Mouse (Mus musculus): Measurements from ENCODE around the gene Tubgcp6. TPM values are rescaled to one million over a fixed set of nuclear protein-coding genes. Genes with fewer than 3 reads are reported as not detected.

Tubgcp6 gene
- total RNA-seq, 2 experiments from 2014 or later, result 34.7 to 35.3 TPM

GRCm38 (mm10) chr15:89125351-89125750 lies 2.4 kb upstream of the Tubgcp6 start:
- DNase-seq (ENCODE audit: extremely low spot score in 1 of 2, low spot score in 2 of 2), result peak in 1 of 2 experiments; percentile 7
- intact Hi-C loops (cut with DNase I), result no loop called here
- TF ChIP-seq CTCF (IDR thresholded peaks at IDR 0.05), result no peak
- Histone ChIP-seq H3K4me3 (no peak overlapping the region), H3K27ac (no peak overlapping the region)

GRCm38 (mm10) chr15:89124312-89124711 lies 1.4 kb upstream of the Tubgcp6 start:
- no peak for DNase-seq (ENCODE audit: extremely low spot score in 1 of 2, low spot score in 2 of 2)
- TF ChIP-seq CTCF (IDR thresholded peaks at IDR 0.05), result no peak
- Histone ChIP-seq H3K27ac (no peak overlapping the region; the same call in 1 of the 2 replicates), H3K4me3 (no peak overlapping the region)
- intact Hi-C loops (cut with DNase I), result no loop called here

- intact Hi-C loops (cut with DNase I), result loop anchor here (2.0 kb wide), 1 partner anchor 73 kb away; the partner anchor contains the start of gene Dennd6b
- TF ChIP-seq CTCF (IDR thresholded peaks at IDR 0.05), result peak; percentile 59
- Histone ChIP-seq H3K4me3 (peak overlapping the region; percentile 94), H3K27ac (peak overlapping the region; percentile 93)
- peak; percentile 63 to 64 for DNase-seq (ENCODE audit: extremely low spot score in 1 of 2, low spot score in 2 of 2)
These were observed 683 bp upstream of the Tubgcp6 start for GRCm38 (mm10) chr15:89123595-89123994.

GRCm38 (mm10) chr15:89118007-89118406 lies 4.9 kb downstream of the Tubgcp6 start:
- intact Hi-C loops (cut with DNase I), result no loop called here
- peak; percentile 29 for TF ChIP-seq CTCF (IDR thresholded peaks at IDR 0.05)
- no peak overlapping the region for H3K4me3 ChIP-seq
- no peak overlapping the region for H3K27ac ChIP-seq
- DNase-seq (ENCODE audit: extremely low spot score in 1 of 2, low spot score in 2 of 2), result no peak

GRCm38 (mm10) chr15:89110147-89110546 lies 12.8 kb downstream of the Tubgcp6 start:
- no peak; the same call in 1 of the 2 replicates for TF ChIP-seq CTCF (IDR thresholded peaks at IDR 0.05)
- H3K4me3 ChIP-seq, result no peak overlapping the region
- intact Hi-C loops (cut with DNase I), result no loop called here
- no peak for DNase-seq (ENCODE audit: extremely low spot score in 1 of 2, low spot score in 2 of 2)
- no peak overlapping the region for H3K27ac ChIP-seq

GRCm38 (mm10) chr15:89106976-89107375 lies 15.9 kb downstream of the Tubgcp6 start:
- no peak for TF ChIP-seq CTCF (IDR thresholded peaks at IDR 0.05)
- DNase-seq (ENCODE audit: extremely low spot score in 1 of 2, low spot score in 2 of 2), result no peak
- Histone ChIP-seq H3K27ac (peak overlapping the region; percentile 34; the same call in 1 of the 2 replicates), H3K4me3 (no peak overlapping the region)
- intact Hi-C loops (cut with DNase I), result loop anchor here (5.0 kb wide), 1 partner anchor 175 kb away; no protein-coding TSS in a partner anchor

- H3K27ac ChIP-seq, result peak overlapping the region; percentile 50; the same call in 1 of the 2 replicates
- TF ChIP-seq CTCF (IDR thresholded peaks at IDR 0.05), result peak; percentile 16; the same call in 1 of the 2 replicates
- no peak overlapping the region for H3K4me3 ChIP-seq
- intact Hi-C loops (cut with DNase I), result loop anchor here (5.0 kb wide), 1 partner anchor 174 kb away; no protein-coding TSS in a partner anchor
- peak in 1 of 2 experiments; percentile 57 for DNase-seq (ENCODE audit: extremely low spot score in 1 of 2, low spot score in 2 of 2)
These were observed 16.8 kb downstream of the Tubgcp6 start for GRCm38 (mm10) chr15:89106073-89106472.

GRCm38 (mm10) chr15:89104425-89104824 lies 18.5 kb downstream of the Tubgcp6 start:
- no peak for TF ChIP-seq CTCF (IDR thresholded peaks at IDR 0.05)
- H3K4me3 ChIP-seq, result no peak overlapping the region
- DNase-seq (ENCODE audit: extremely low spot score in 1 of 2, low spot score in 2 of 2), result peak in 1 of 2 experiments; percentile 59
- peak overlapping the region; percentile 71 for H3K27ac ChIP-seq
- intact Hi-C loops (cut with DNase I), result no loop called here

GRCm38 (mm10) chr15:89103921-89104320 lies 19.0 kb downstream of the Tubgcp6 start:
- no peak; the same call in 1 of the 2 replicates for TF ChIP-seq CTCF (IDR thresholded peaks at IDR 0.05)
- no peak for DNase-seq (ENCODE audit: extremely low spot score in 1 of 2, low spot score in 2 of 2)
- intact Hi-C loops (cut with DNase I), result no loop called here
- peak overlapping the region; percentile 71 for H3K27ac ChIP-seq
- no peak overlapping the region for H3K4me3 ChIP-seq

GRCm38 (mm10) chr15:89102646-89103045 lies 20.3 kb downstream of the Tubgcp6 start:
- no peak for DNase-seq (ENCODE audit: extremely low spot score in 1 of 2, low spot score in 2 of 2)
- no peak overlapping the region for H3K4me3 ChIP-seq
- TF ChIP-seq CTCF (IDR thresholded peaks at IDR 0.05), result no peak
- H3K27ac ChIP-seq, result no peak overlapping the region
- intact Hi-C loops (cut with DNase I), result no loop called here

- no peak for TF ChIP-seq CTCF (IDR thresholded peaks at IDR 0.05)
- Histone ChIP-seq H3K27ac (no peak overlapping the region), H3K4me3 (no peak overlapping the region)
- intact Hi-C loops (cut with DNase I), result no loop called here
- DNase-seq (ENCODE audit: extremely low spot score in 1 of 2, low spot score in 2 of 2), result no peak
These were observed 22.1 kb downstream of the Tubgcp6 start for GRCm38 (mm10) chr15:89100823-89101222.

- H3K27ac ChIP-seq, result no peak overlapping the region
- intact Hi-C loops (cut with DNase I), result no loop called here
- no peak for TF ChIP-seq CTCF (IDR thresholded peaks at IDR 0.05)
- no peak for DNase-seq (ENCODE audit: extremely low spot score in 1 of 2, low spot score in 2 of 2)
- no peak overlapping the region for H3K4me3 ChIP-seq
These were observed 24.3 kb downstream of the Tubgcp6 start for GRCm38 (mm10) chr15:89098616-89099015.

GRCm38 (mm10) chr15:89097450-89097849 lies 25.5 kb downstream of the Tubgcp6 start:
- H3K27ac ChIP-seq, result no peak overlapping the region
- H3K4me3 ChIP-seq, result no peak overlapping the region
- intact Hi-C loops (cut with DNase I), result no loop called here
- no peak for TF ChIP-seq CTCF (IDR thresholded peaks at IDR 0.05)
- no peak for DNase-seq (ENCODE audit: extremely low spot score in 1 of 2, low spot score in 2 of 2)
